Mouse (Mus musculus) neural tube, embryonic 13.5 days (tissue): Measurements from ENCODE around the gene Sgcd. TPM values are rescaled to one million over a fixed set of nuclear protein-coding genes. Genes with fewer than 3 reads are reported as not detected.

Experiments
- ATAC-seq: fragments of 200-750 bp; cut with Nextera tagmentation; 2 replicates; pipeline ENCODE4 v1.8.0; 2017; ENCODE audit warnings: low read depth, mild to moderate bottlenecking, moderate TSS enrichment, moderate library complexity
- H3K27ac ChIP-seq: fragments of 300-500 bp; sonication (generic); replicated peaks from 2 replicates; pipeline ENCODE4 v1.5.1; 2015; ENCODE audit warnings: moderate library complexity, mild to moderate bottlenecking, inconsistent platforms
- H3K27me3 ChIP-seq: fragments of 300-500 bp; sonication (generic); 2 replicates; pipeline ENCODE4 v1.6.1; 2015; ENCODE audit warnings: mild to moderate bottlenecking, inconsistent platforms
- H3K36me3 ChIP-seq: fragments of 300-500 bp; sonication (generic); 2 replicates; pipeline ENCODE4 v1.6.1; 2015; ENCODE audit warnings: mild to moderate bottlenecking, inconsistent platforms
- H3K4me1 ChIP-seq: fragments of 300-500 bp; sonication (generic); replicated peaks from 2 replicates; pipeline ENCODE4 v1.6.1; 2015; ENCODE audit warnings: inconsistent platforms
- H3K4me2 ChIP-seq: fragments of 300-500 bp; sonication (generic); 2 replicates; pipeline ENCODE4 v1.6.1; 2015; ENCODE audit warnings: inconsistent platforms, mild to moderate bottlenecking, moderate library complexity
- H3K4me3 ChIP-seq: fragments of 300-500 bp; sonication (generic); 2 replicates; pipeline ENCODE4 v1.5.1; 2015; ENCODE audit warnings: mild to moderate bottlenecking, inconsistent platforms
- H3K9ac ChIP-seq: fragments of 300-500 bp; sonication (generic); 2 replicates; pipeline ENCODE4 v1.6.1; 2015; ENCODE audit warnings: moderate library complexity, mild to moderate bottlenecking, inconsistent platforms
- H3K9me3 ChIP-seq: fragments of 300-500 bp; sonication (generic); 2 replicates; pipeline ENCODE4 v1.6.1; 2016; ENCODE audit warnings: inconsistent platforms
- WGBS: fragments of 180-500 bp; shearing (Covaris S2); methylation state at CpG from one replicate; pipeline ENCODE4 v1.1.7; 2015; 5-methylcytosine and 5-hydroxymethylcytosine counted together
- polyA plus RNA-seq: library from polyadenylated mRNA; unstranded; fragments of >200 nt; fragmentation: Nextera tagmentation; extraction: Ambion mirVana; gene quantifications from 2 replicates; pipeline ENCODE4 v1.2.1, GENCODE M21; 2015

Gene Sgcd
- polyA plus RNA-seq, 1 experiment from 2014 or later = 3.0 TPM

GRCm38 (mm10) chr11:47015683-47016082 is 973.1 kb downstream of the Sgcd start:
- no peaks in the 10 kb centered on the region for H3K9me3 ChIP-seq
- WGBS = 40% methylated on average over 2 of the region's 2 CpGs
- H3K27me3 ChIP-seq = no peaks in the 10 kb centered on the region
- peak; percentile 82; the same call in 1 of the 2 replicates for ATAC-seq
- no peaks in the 10 kb centered on the region for H3K4me1 ChIP-seq
- no peak overlapping the region for H3K4me2 ChIP-seq
- H3K27ac ChIP-seq = no peak overlapping the region
- no peaks in the 10 kb centered on the region for H3K36me3 ChIP-seq
- no peak overlapping the region for H3K4me3 ChIP-seq
- no peak overlapping the region for H3K9ac ChIP-seq

GRCm38 (mm10) chr11:47014278-47014677 is 974.5 kb downstream of the Sgcd start:
- H3K4me3 ChIP-seq = no peak overlapping the region
- no peak overlapping the region for H3K27ac ChIP-seq
- H3K9ac ChIP-seq = no peak overlapping the region
- no peak for ATAC-seq
- no peaks in the 10 kb centered on the region for H3K9me3 ChIP-seq
- H3K36me3 ChIP-seq = no peaks in the 10 kb centered on the region
- no peaks in the 10 kb centered on the region for H3K27me3 ChIP-seq
- H3K4me2 ChIP-seq = no peak overlapping the region
- no peaks in the 10 kb centered on the region for H3K4me1 ChIP-seq

GRCm38 (mm10) chr11:47010166-47010565 is 978.6 kb downstream of the Sgcd start:
- no peaks in the 10 kb centered on the region for H3K27me3 ChIP-seq
- no peak for ATAC-seq
- H3K4me1 ChIP-seq = no peaks in the 10 kb centered on the region
- H3K4me3 ChIP-seq = no peak overlapping the region
- no peaks in the 10 kb centered on the region for H3K36me3 ChIP-seq
- no peak overlapping the region for H3K27ac ChIP-seq
- no peaks in the 10 kb centered on the region for H3K9me3 ChIP-seq
- no peak overlapping the region for H3K9ac ChIP-seq
- H3K4me2 ChIP-seq = no peak overlapping the region

GRCm38 (mm10) chr11:47005301-47005875 is 983.4 kb downstream of the Sgcd start:
- Histone ChIP-seq H3K27ac (no peak overlapping the region), H3K36me3 (no peaks in the 10 kb centered on the region), H3K4me3 (no peak overlapping the region), H3K4me2 (no peak overlapping the region), H3K9ac (no peak overlapping the region), H3K27me3 (no peaks in the 10 kb centered on the region), H3K4me1 (no peaks in the 10 kb centered on the region), H3K9me3 (no peaks in the 10 kb centered on the region)
- ATAC-seq = no peak
- WGBS = 65% methylated on average over 1 of the region's 1 CpGs

- Histone ChIP-seq H3K4me2 (no peak overlapping the region), H3K4me3 (no peak overlapping the region), H3K9me3 (no peaks in the 10 kb centered on the region), H3K27me3 (no peaks in the 10 kb centered on the region), H3K27ac (no peak overlapping the region), H3K9ac (no peak overlapping the region), H3K36me3 (no peaks in the 10 kb centered on the region), H3K4me1 (no peaks in the 10 kb centered on the region)
- WGBS = 25% methylated on average over 4 of the region's 4 CpGs
- ATAC-seq = no peak
Measured at GRCm38 (mm10) chr11:46939311-46939710, 1049.5 kb downstream of the Sgcd start.

GRCm38 (mm10) chr11:46924946-46925345 is 1063.8 kb downstream of the Sgcd start:
- 79% methylated on average over 1 of the region's 1 CpGs for WGBS
- ATAC-seq = no peak

GRCm38 (mm10) chr11:46920244-46920643 is 1068.5 kb downstream of the Sgcd start:
- H3K27me3 ChIP-seq = no peaks in the 10 kb centered on the region
- no peak overlapping the region for H3K4me3 ChIP-seq
- no peak for ATAC-seq
- no peak overlapping the region for H3K27ac ChIP-seq
- no peaks in the 10 kb centered on the region for H3K9me3 ChIP-seq
- no peaks in the 10 kb centered on the region for H3K4me1 ChIP-seq
- H3K9ac ChIP-seq = no peak overlapping the region
- H3K4me2 ChIP-seq = no peak overlapping the region
- H3K36me3 ChIP-seq = no peaks in the 10 kb centered on the region
- WGBS = 91% methylated on average over 1 of the region's 1 CpGs

More at GRCm38 (mm10) chr11:46924946-46925345, 1063.8 kb downstream of the Sgcd start:
- Histone ChIP-seq H3K27ac (no peak overlapping the region), H3K4me1 (no peaks in the 10 kb centered on the region), H3K9ac (no peak overlapping the region), H3K36me3 (no peaks in the 10 kb centered on the region), H3K27me3 (no peaks in the 10 kb centered on the region), H3K4me3 (no peak overlapping the region), H3K9me3 (no peaks in the 10 kb centered on the region), H3K4me2 (no peak overlapping the region)

GRCm38 (mm10) chr11:46912656-46913237 is 1076.0 kb downstream of the Sgcd start:
- no peaks in the 10 kb centered on the region for H3K4me1 ChIP-seq
- no peaks in the 10 kb centered on the region for H3K27me3 ChIP-seq
- 89% methylated on average over 5 of the region's 5 CpGs for WGBS
- no peak overlapping the region for H3K4me2 ChIP-seq
- no peaks in the 10 kb centered on the region for H3K36me3 ChIP-seq
- H3K27ac ChIP-seq = no peak overlapping the region
- ATAC-seq = no peak
- H3K4me3 ChIP-seq = no peak overlapping the region
- no peak overlapping the region for H3K9ac ChIP-seq
- no peaks in the 10 kb centered on the region for H3K9me3 ChIP-seq

- 92% methylated on average over 1 of the region's 1 CpGs for WGBS
- H3K36me3 ChIP-seq = no peaks in the 10 kb centered on the region
- H3K27ac ChIP-seq = no peak overlapping the region
- H3K4me2 ChIP-seq = no peak overlapping the region
- no peak for ATAC-seq
- no peaks in the 10 kb centered on the region for H3K9me3 ChIP-seq
- H3K27me3 ChIP-seq = no peaks in the 10 kb centered on the region
- no peak overlapping the region for H3K9ac ChIP-seq
- no peak overlapping the region for H3K4me3 ChIP-seq
- H3K4me1 ChIP-seq = no peaks in the 10 kb centered on the region
Measured at GRCm38 (mm10) chr11:46904281-46904680, 1084.5 kb downstream of the Sgcd start.

- Histone ChIP-seq H3K27ac (no peak overlapping the region), H3K9me3 (no peaks in the 10 kb centered on the region), H3K9ac (no peak overlapping the region), H3K4me1 (no peaks in the 10 kb centered on the region), H3K36me3 (no peaks in the 10 kb centered on the region), H3K4me3 (no peak overlapping the region), H3K27me3 (no peaks in the 10 kb centered on the region), H3K4me2 (no peak overlapping the region)
- ATAC-seq = no peak
- 75% methylated on average over 3 of the region's 3 CpGs for WGBS
Measured at GRCm38 (mm10) chr11:46889093-46889492, 1099.7 kb downstream of the Sgcd start.

- no peaks in the 10 kb centered on the region for H3K4me1 ChIP-seq
- ATAC-seq = no peak
- H3K27ac ChIP-seq = no peak overlapping the region
- H3K27me3 ChIP-seq = no peaks in the 10 kb centered on the region
- H3K4me3 ChIP-seq = no peak overlapping the region
- H3K9ac ChIP-seq = no peak overlapping the region
- no peaks in the 10 kb centered on the region for H3K9me3 ChIP-seq
- H3K36me3 ChIP-seq = no peaks in the 10 kb centered on the region
- 91% methylated on average over 2 of the region's 2 CpGs for WGBS
- H3K4me2 ChIP-seq = no peak overlapping the region
Measured at GRCm38 (mm10) chr11:46882456-46882855, 1106.3 kb downstream of the Sgcd start.

GRCm38 (mm10) chr11:46875774-46876173 is 1113.0 kb downstream of the Sgcd start:
- no peak for ATAC-seq
- H3K4me1 ChIP-seq = no peaks in the 10 kb centered on the region
- H3K36me3 ChIP-seq = no peaks in the 10 kb centered on the region
- no peak overlapping the region for H3K4me3 ChIP-seq
- H3K9ac ChIP-seq = no peak overlapping the region
- H3K4me2 ChIP-seq = no peak overlapping the region
- no peaks in the 10 kb centered on the region; the same call in 1 of the 2 replicates for H3K9me3 ChIP-seq
- H3K27ac ChIP-seq = no peak overlapping the region
- no peaks in the 10 kb centered on the region for H3K27me3 ChIP-seq
- 93% methylated on average over 1 of the region's 1 CpGs for WGBS

GRCm38 (mm10) chr11:46868594-46868993 is 1120.2 kb downstream of the Sgcd start:
- Histone ChIP-seq H3K4me1 (no peaks in the 10 kb centered on the region), H3K36me3 (no peaks in the 10 kb centered on the region), H3K4me3 (no peak overlapping the region), H3K27me3 (no peaks in the 10 kb centered on the region; the same call in 1 of the 2 replicates), H3K27ac (no peak overlapping the region), H3K4me2 (no peak overlapping the region), H3K9me3 (no peaks in the 10 kb centered on the region), H3K9ac (no peak overlapping the region)
- 81% methylated on average over 7 of the region's 7 CpGs for WGBS
- ATAC-seq = no peak
